In genomic region chr17:67861744-67862535, GRCm38 (mm10) we compare ENCODE assay signal across 8 mouse cellular contexts.
A peak's percentile ranks its signal among the peaks of the same experiment; 100 is the strongest.
DNase-seq lines count a peak whose midpoint lies in the region; ATAC-seq and TF ChIP-seq lines count a peak whose summit lies in the region.

No protein-coding gene starts in this region.

- H3K36me3 ChIP-seq in liver, adult 2 months (ENCODE audit: control insufficient read depth, insufficient read depth, low read length) = no peaks in the 10 kb centered on the region
- H3K36me3 ChIP-seq in neural tube, embryonic 11.5 days (ENCODE audit: control insufficient read depth, insufficient read depth, low read length) = no peaks in the 10 kb centered on the region; the same call in 1 of the 2 replicates

- no peak overlapping the region for H3K4me3 ChIP-seq in liver, adult 2 months (ENCODE audit: insufficient read depth, low read depth, low read length)
- H3K4me3 ChIP-seq in neural tube, embryonic 11.5 days (ENCODE audit: low read depth, low read length) = no peak overlapping the region

- TF ChIP-seq CTCF in liver, adult 2 months (IDR thresholded peaks at IDR 0.05; ENCODE audit: low read depth, low read length) = peak; percentile 88

- H3K27me3 ChIP-seq in liver, adult 2 months (ENCODE audit: control insufficient read depth, insufficient read depth, low read length) = no peaks in the 10 kb centered on the region
- no peaks in the 10 kb centered on the region for H3K27me3 ChIP-seq in neural tube, embryonic 11.5 days (ENCODE audit: control insufficient read depth, insufficient read depth, low read length)

- no peaks in the 10 kb centered on the region for H3K4me1 ChIP-seq in liver, adult 2 months (ENCODE audit: control insufficient read depth, insufficient read depth, low read length)
- H3K4me1 ChIP-seq in neural tube, embryonic 11.5 days (ENCODE audit: control insufficient read depth, insufficient read depth, low read length) = no peaks in the 10 kb centered on the region

- DNase-seq in 3T3-L1 (ENCODE audit: low read depth, low spot score) = peak; percentile 83
- peak; percentile 83 for DNase-seq in adrenal gland, postnatal 14 days
- DNase-seq in embryo, embryonic 9.5 days (ENCODE audit: extremely low spot score) = peak; percentile 59
- DNase-seq in heart, adult 9 months (ENCODE audit: low spot score in 2 of 2) = peak; percentile 25 to 46
- peak; percentile 79 for DNase-seq in kidney, postnatal 10 days
- DNase-seq in liver, adult 2 months (ENCODE audit: extremely low read depth, low read depth, low spot score) = no peak
- DNase-seq in neural tube, embryonic 11.5 days (ENCODE audit: low spot score) = peak; percentile 76
- peak; percentile 7 for DNase-seq in thymus, postnatal 25 days

- H3K9me3 ChIP-seq in neural tube, embryonic 11.5 days (ENCODE audit: control insufficient read depth, low read length) = no peaks in the 10 kb centered on the region

- ATAC-seq in neural tube, embryonic 11.5 days (ENCODE audit: insufficient read depth, low FRiP score, low TSS enrichment) = peak; percentile 48

- no peak overlapping the region for H3K27ac ChIP-seq in liver, adult 2 months (replicated peaks; ENCODE audit: insufficient read depth, low read depth, low read length)
- H3K27ac ChIP-seq in neural tube, embryonic 11.5 days (ENCODE audit: low read depth, low read length) = no peak overlapping the region

- no peak overlapping the region for H3K9ac ChIP-seq in liver, adult 2 months (ENCODE audit: low read depth, low read length)
- no peak overlapping the region for H3K9ac ChIP-seq in neural tube, embryonic 11.5 days (ENCODE audit: low read length)

- no peaks in the 10 kb centered on the region for H3K79me2 ChIP-seq in liver, adult 2 months (ENCODE audit: control insufficient read depth, insufficient read depth, low read length)

- 78% methylated on average over 16 of the region's 16 CpGs for WGBS in liver, adult 2 months
- 79% methylated on average over 16 of the region's 16 CpGs for WGBS in neural tube, embryonic 11.5 days

- TF ChIP-seq POLR2A in liver, adult 2 months (IDR thresholded peaks at IDR 0.05; ENCODE audit: extremely low read depth, insufficient read depth, low read length) = no peak

- no peak overlapping the region for H3K4me2 ChIP-seq in neural tube, embryonic 11.5 days (ENCODE audit: low read depth)
